Mouse (Mus musculus): ENCODE data around the gene Mgst2. TPM values are rescaled to one million over a fixed set of nuclear protein-coding genes. Genes with fewer than 3 reads are reported as not detected.

Gene Mgst2
- 0.28 TPM in 1 of 2 replicates, not detected in the other for polyA plus RNA-seq (2014; fragmentation: Nextera tagmentation; extraction: Ambion mirVana)

DNA sequence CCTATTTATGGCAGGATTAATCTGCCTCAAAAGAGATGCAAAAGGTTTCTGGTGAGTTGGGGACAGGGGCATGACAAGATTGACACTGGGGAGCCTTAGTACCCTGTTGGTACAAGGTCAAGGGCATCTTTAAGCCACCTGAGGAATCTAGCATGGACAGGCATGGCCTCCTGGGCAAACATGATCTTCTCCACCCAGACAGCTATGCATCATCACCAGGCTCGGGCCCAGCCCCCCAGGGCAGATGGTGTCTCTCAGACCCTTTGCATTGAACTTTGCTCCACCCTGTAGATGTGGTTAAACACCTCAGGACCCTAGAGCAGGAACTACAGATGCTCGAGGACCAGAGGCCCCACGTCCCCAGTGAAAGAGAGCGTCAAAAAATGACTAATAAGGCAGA, at the start of gene Mgst2:
Gene Mgst2 (plus strand): TSS at position 301 of the 400 bp plus-strand sequence.
- no peak for DNase-seq (ENCODE audit: low spot score)
- WGBS, result 79% methylated on average over 4 of the region's 4 CpGs
- Histone ChIP-seq H3K9me3 (ENCODE audit: control insufficient read depth, low read length) (no peaks in the 10 kb centered on the region), H3K4me1 (replicated peaks; ENCODE audit: control insufficient read depth, insufficient read depth, low read length) (0 out of 2 replicates have a peak, but pooled peaks cover 1% of the 10 kb centered on the region), H3K4me3 (ENCODE audit: low read depth, low read length) (no peak within 1 kb of the TSS), H3K9ac (ENCODE audit: low read length) (no peak within 1 kb of the TSS), H3K27ac (ENCODE audit: low read depth, low read length) (no peak within 1 kb of the TSS), H3K27me3 (ENCODE audit: control insufficient read depth, insufficient read depth, low read length) (no peaks in the 10 kb centered on the region), H3K4me2 (ENCODE audit: low read depth, low read length, severe bottlenecking) (no peak within 1 kb of the TSS), H3K36me3 (ENCODE audit: control insufficient read depth, insufficient read depth, low read length) (no peaks in the 10 kb centered on the region)
- ATAC-seq (replicated peaks; ENCODE audit: low FRiP score), result no peak

DNA sequence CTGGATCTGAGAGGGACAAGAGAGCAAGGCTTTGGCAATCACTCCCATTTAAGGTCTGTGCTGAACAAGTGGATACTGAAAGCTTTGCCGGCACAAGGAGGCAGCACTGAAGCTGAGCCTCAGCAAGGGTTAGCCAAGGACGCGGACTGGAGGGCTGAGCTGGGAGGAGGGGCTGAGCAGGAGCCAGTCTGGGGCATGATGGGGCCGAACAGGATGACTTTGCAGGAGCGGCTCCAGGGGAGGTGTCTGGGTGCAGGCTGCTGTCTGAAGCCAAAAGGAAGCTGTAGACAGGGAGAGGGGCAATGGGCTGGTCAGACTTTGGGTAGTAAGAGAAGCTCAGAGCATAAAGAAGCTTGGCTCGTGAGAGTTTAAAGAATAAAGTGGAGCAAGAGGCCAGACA, 48.2 kb upstream of the Mgst2 start:
- DNase-seq (ENCODE audit: low spot score) (peak; percentile 73), ATAC-seq (replicated peaks; ENCODE audit: low FRiP score) (0 out of 2 replicates have a peak, but pooled peaks have one; percentile 21)
- Histone ChIP-seq H3K4me2 (ENCODE audit: low read depth, low read length, severe bottlenecking) (no peak overlapping the region), H3K27me3 (ENCODE audit: control insufficient read depth, insufficient read depth, low read length) (no peaks in the 10 kb centered on the region), H3K36me3 (ENCODE audit: control insufficient read depth, insufficient read depth, low read length) (no peaks in the 10 kb centered on the region), H3K4me3 (ENCODE audit: low read depth, low read length) (no peak overlapping the region), H3K27ac (ENCODE audit: low read depth, low read length) (no peak overlapping the region), H3K4me1 (replicated peaks; ENCODE audit: control insufficient read depth, insufficient read depth, low read length) (no peaks in the 10 kb centered on the region), H3K9ac (ENCODE audit: low read length) (no peak overlapping the region), H3K9me3 (ENCODE audit: control insufficient read depth, low read length) (no peaks in the 10 kb centered on the region)
- WGBS, result 10% methylated on average over 6 of the region's 6 CpGs

DNA sequence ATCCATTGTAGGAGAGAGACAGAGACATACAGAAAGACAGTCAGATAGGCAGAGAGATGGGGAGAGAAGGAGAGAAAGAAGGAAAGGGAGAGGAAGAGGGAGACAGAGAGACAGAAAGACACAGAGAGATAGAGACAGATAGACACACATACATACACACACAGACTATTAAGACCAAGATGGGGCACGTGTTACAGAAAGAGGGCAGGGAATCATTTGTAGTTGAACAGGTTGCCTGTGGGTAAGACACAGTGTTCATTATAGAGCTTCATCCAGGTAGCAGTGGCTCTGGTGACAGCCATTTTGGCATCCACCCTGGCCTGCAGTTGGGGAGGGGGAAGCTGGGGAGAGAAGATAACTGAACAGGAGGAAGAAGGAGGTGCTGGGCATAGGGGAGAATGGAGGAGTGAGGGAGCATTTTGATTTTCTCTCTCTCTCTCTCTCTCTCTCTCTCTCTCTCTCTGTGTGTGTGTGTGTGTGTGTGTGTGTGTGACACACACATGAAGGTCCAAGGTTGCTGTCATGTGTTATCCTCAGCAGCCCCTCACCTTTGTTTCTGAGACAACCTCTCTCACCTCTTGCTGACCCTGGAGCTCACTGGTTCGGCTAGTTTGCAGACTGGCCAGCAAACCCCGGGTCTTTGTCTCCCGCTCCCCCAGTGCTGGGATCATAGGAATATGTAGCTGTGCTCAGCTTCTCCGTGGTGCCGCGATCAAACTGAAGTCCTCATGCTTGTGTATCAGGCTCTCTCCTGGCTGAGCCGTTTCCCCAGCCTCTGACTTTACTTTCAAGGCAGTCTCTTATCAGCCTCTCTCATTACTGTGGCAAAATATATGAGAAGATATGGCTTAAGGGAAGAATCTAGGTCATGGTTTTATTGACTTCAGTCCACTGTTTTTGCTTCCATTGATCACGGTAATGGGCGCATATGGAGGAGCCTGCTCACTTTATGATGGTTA, 47.5 kb upstream of the Mgst2 start:
- no peak for ATAC-seq (replicated peaks; ENCODE audit: low FRiP score)
- WGBS, result 87% methylated on average over 10 of the region's 10 CpGs
- no peak overlapping the region for H3K4me2 ChIP-seq (ENCODE audit: low read depth, low read length, severe bottlenecking)
- no peak for DNase-seq (ENCODE audit: low spot score)
- no peaks in the 10 kb centered on the region for H3K4me1 ChIP-seq (replicated peaks; ENCODE audit: control insufficient read depth, insufficient read depth, low read length)
- H3K4me3 ChIP-seq (ENCODE audit: low read depth, low read length), result no peak overlapping the region
- H3K27ac ChIP-seq (ENCODE audit: low read depth, low read length), result no peak overlapping the region
- H3K9me3 ChIP-seq (ENCODE audit: control insufficient read depth, low read length), result no peaks in the 10 kb centered on the region
- H3K36me3 ChIP-seq (ENCODE audit: control insufficient read depth, insufficient read depth, low read length), result no peaks in the 10 kb centered on the region
- H3K27me3 ChIP-seq (ENCODE audit: control insufficient read depth, insufficient read depth, low read length), result no peaks in the 10 kb centered on the region
- no peak overlapping the region for H3K9ac ChIP-seq (ENCODE audit: low read length)

GRCm38 (mm10) chr3:51614278-51614677, 45.9 kb upstream of the Mgst2 start:
- Histone ChIP-seq H3K4me3 (ENCODE audit: low read depth, low read length) (no peak overlapping the region), H3K27ac (ENCODE audit: low read depth, low read length) (no peak overlapping the region), H3K4me1 (replicated peaks; ENCODE audit: control insufficient read depth, insufficient read depth, low read length) (no peaks in the 10 kb centered on the region), H3K9me3 (ENCODE audit: control insufficient read depth, low read length) (no peaks in the 10 kb centered on the region), H3K27me3 (ENCODE audit: control insufficient read depth, insufficient read depth, low read length) (no peaks in the 10 kb centered on the region), H3K36me3 (ENCODE audit: control insufficient read depth, insufficient read depth, low read length) (no peaks in the 10 kb centered on the region), H3K9ac (ENCODE audit: low read length) (no peak overlapping the region), H3K4me2 (ENCODE audit: low read depth, low read length, severe bottlenecking) (no peak overlapping the region)
- WGBS, result 90% methylated on average over 13 of the region's 13 CpGs
- ATAC-seq (replicated peaks; ENCODE audit: low FRiP score) (no peak), DNase-seq (ENCODE audit: low spot score) (no peak)

- H3K4me2 ChIP-seq (ENCODE audit: low read depth, low read length, severe bottlenecking), result no peak overlapping the region
- DNase-seq (ENCODE audit: low spot score) (no peak), ATAC-seq (replicated peaks; ENCODE audit: low FRiP score) (no peak)
- H3K4me3 ChIP-seq (ENCODE audit: low read depth, low read length), result no peak overlapping the region
- H3K27ac ChIP-seq (ENCODE audit: low read depth, low read length), result no peak overlapping the region
- no peaks in the 10 kb centered on the region for H3K36me3 ChIP-seq (ENCODE audit: control insufficient read depth, insufficient read depth, low read length)
- WGBS, result 71% methylated on average over 2 of the region's 2 CpGs
- no peak overlapping the region for H3K9ac ChIP-seq (ENCODE audit: low read length)
- H3K9me3 ChIP-seq (ENCODE audit: control insufficient read depth, low read length), result no peaks in the 10 kb centered on the region
- H3K27me3 ChIP-seq (ENCODE audit: control insufficient read depth, insufficient read depth, low read length), result no peaks in the 10 kb centered on the region
- no peaks in the 10 kb centered on the region for H3K4me1 ChIP-seq (replicated peaks; ENCODE audit: control insufficient read depth, insufficient read depth, low read length)
Measured at GRCm38 (mm10) chr3:51623956-51624355, 36.2 kb upstream of the Mgst2 start.

- no peak overlapping the region for H3K4me2 ChIP-seq (ENCODE audit: low read depth, low read length, severe bottlenecking)
- H3K9me3 ChIP-seq (ENCODE audit: control insufficient read depth, low read length), result no peaks in the 10 kb centered on the region
- no peak overlapping the region for H3K27ac ChIP-seq (ENCODE audit: low read depth, low read length)
- H3K4me1 ChIP-seq (replicated peaks; ENCODE audit: control insufficient read depth, insufficient read depth, low read length), result no peaks in the 10 kb centered on the region
- ATAC-seq (replicated peaks; ENCODE audit: low FRiP score) (no peak), DNase-seq (ENCODE audit: low spot score) (no peak)
- no peak overlapping the region for H3K9ac ChIP-seq (ENCODE audit: low read length)
- no peaks in the 10 kb centered on the region for H3K36me3 ChIP-seq (ENCODE audit: control insufficient read depth, insufficient read depth, low read length)
- 79% methylated on average over 3 of the region's 3 CpGs for WGBS
- no peaks in the 10 kb centered on the region for H3K27me3 ChIP-seq (ENCODE audit: control insufficient read depth, insufficient read depth, low read length)
- no peak overlapping the region for H3K4me3 ChIP-seq (ENCODE audit: low read depth, low read length)
Measured at GRCm38 (mm10) chr3:51627741-51628140, 32.4 kb upstream of the Mgst2 start.

- Histone ChIP-seq H3K9me3 (ENCODE audit: control insufficient read depth, low read length) (peaks cover 2% of the 10 kb centered on the region; the same call in 1 of the 2 replicates), H3K27ac (ENCODE audit: low read depth, low read length) (no peak overlapping the region), H3K36me3 (ENCODE audit: control insufficient read depth, insufficient read depth, low read length) (no peaks in the 10 kb centered on the region), H3K9ac (ENCODE audit: low read length) (no peak overlapping the region), H3K4me2 (ENCODE audit: low read depth, low read length, severe bottlenecking) (no peak overlapping the region), H3K4me1 (replicated peaks; ENCODE audit: control insufficient read depth, insufficient read depth, low read length) (no peaks in the 10 kb centered on the region), H3K4me3 (ENCODE audit: low read depth, low read length) (no peak overlapping the region), H3K27me3 (ENCODE audit: control insufficient read depth, insufficient read depth, low read length) (no peaks in the 10 kb centered on the region)
- 83% methylated on average over 3 of the region's 3 CpGs for whole genome bisulfite sequencing
- ATAC-seq (replicated peaks; ENCODE audit: low FRiP score), result no peak
- DNase-seq (ENCODE audit: low spot score), result no peak
Measured at GRCm38 (mm10) chr3:51628977-51629376, 31.2 kb upstream of the Mgst2 start.

GRCm38 (mm10) chr3:51630746-51631145, 29.4 kb upstream of the Mgst2 start:
- Histone ChIP-seq H3K4me2 (ENCODE audit: low read depth, low read length, severe bottlenecking) (no peak overlapping the region), H3K9me3 (ENCODE audit: control insufficient read depth, low read length) (peaks cover 2% of the 10 kb centered on the region; the same call in 1 of the 2 replicates), H3K4me1 (replicated peaks; ENCODE audit: control insufficient read depth, insufficient read depth, low read length) (no peaks in the 10 kb centered on the region), H3K9ac (ENCODE audit: low read length) (no peak overlapping the region), H3K27me3 (ENCODE audit: control insufficient read depth, insufficient read depth, low read length) (no peaks in the 10 kb centered on the region), H3K36me3 (ENCODE audit: control insufficient read depth, insufficient read depth, low read length) (no peaks in the 10 kb centered on the region), H3K27ac (ENCODE audit: low read depth, low read length) (no peak overlapping the region), H3K4me3 (ENCODE audit: low read depth, low read length) (no peak overlapping the region)
- DNase-seq (ENCODE audit: low spot score) (no peak), ATAC-seq (replicated peaks; ENCODE audit: low FRiP score) (no peak)
- 100% methylated on average over 1 of the region's 1 CpGs for WGBS

Measured in forebrain, embryonic 11.5 days (tissue).